Mouse (Mus musculus) lung, postnatal 25 days (tissue): ENCODE results near the gene Ubtd2.
A peak's percentile ranks its signal among the peaks of the same experiment; 100 is the strongest.

Source experiments
- DNase-seq: peaks from one replicate; pipeline ENCODE4 v3.0.0; 2022; ENCODE audit warnings: low spot score

Gene Ubtd2

DNA sequence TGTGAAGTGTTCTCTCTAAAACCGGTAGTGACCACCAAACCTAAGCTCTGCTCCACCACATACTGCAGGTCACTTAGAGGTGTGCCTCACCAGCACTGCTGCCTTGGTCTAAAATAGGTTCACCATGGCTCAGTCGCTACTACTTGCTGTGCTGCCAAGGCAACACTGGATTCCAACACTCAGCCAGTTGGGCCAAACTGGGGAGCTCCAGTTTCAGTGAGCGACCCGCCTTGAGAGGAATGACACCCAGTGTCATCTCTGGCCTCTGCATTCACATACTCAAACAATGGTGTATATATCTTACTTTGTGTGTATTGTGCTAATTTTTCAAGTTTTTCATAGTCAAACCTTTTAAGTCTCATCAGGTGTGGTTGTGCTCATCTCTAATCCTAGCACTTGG, 63.6 kb downstream of the Ubtd2 start:
- no peak for DNase-seq

DNA sequence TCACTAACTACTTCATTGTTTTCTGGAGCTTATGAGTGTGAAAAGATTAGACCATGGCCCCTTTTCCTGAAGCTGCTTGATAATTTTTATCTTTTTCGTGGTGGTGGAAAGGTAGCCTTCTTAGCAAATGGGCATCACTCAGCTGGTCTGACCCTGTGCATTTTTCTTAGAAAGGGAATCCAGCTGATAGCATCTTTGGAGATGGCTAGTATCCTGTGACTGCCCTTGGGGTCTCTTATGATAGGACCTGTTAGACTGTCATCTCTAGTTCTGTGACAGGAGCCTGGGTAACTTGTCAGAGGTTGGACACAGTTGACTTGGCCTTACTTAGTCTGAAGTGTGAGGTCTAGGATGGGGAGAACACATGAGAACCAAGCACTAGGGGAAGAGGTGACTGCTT, 64.2 kb downstream of the Ubtd2 start:
- DNase-seq: no peak

DNA sequence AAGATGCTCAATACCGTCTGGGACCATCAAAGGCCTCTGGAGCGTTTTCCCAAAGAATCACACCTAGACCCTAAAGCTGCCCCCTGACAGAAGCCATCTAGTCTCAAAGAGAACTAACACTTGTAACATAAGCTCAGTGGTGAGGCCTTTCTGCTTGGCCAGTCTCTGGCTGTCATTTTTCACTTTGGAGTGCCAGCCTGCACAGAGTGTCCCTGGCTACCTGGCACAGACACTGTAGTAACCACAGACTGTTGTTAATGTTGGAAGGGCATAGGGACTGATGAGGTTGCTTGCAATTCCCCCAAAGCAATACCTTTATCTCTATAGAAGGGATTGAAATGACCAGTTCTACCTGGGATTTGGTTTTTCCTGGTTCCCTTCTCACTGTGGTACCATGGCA, 66.1 kb downstream of the Ubtd2 start:
- DNase-seq: no peak

DNA sequence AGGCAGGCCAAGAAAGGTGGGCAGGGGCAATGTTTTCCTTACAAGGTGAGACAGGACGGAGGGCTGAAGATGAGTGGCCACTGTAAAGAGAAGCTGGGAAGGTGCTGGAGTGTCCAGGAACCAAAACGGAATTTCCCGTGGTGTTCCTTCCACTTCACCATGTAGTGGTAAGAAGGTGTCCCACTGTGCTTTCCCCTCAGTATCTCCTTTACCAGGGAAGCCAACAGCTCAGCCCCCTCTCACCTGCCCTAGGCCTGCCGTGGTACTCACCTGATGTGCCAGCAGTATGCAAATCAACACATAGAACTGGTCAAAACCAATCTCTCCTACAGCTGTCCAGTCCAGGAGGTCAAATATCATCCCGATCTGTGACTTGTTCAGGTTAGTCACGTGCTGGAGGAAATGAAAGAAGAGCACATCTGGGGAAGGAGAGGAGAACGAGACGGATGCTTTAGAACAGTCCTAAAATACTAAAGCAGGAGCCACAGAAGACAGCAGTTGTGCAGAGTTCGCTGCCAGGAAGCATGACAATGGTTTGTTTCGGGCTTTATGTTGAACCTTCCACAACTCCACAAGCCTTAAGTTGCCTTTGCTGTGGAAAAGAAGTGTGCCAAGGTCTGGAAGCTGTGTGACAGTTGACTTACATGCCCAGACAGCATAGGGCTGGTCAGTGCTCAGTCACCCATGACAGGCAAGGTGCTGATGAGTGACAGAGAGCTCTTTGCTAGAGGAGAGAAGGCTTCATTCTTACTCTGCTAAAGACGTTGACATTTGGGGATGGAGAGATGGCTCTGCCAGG, 69.2 kb downstream of the Ubtd2 start:
- DNase-seq: no peak

DNA sequence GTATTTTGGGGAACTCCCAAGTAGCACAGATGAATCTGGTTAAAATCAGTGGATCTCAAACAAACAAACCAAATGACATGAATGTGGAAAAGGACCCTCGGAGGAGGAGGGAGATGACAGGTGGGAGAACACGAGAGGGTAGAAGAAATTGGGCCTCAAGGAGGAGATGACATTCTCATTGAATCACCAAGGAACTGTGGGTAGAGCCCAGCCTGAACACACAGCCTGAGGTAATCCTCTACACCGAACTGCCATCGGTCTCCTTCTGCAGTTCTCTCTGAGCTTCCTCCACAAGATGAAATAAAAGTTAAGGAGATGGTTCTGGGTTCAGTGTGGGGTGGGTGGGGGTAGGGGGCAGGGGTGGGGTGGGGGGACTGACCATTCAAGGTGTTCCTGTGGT, 71.8 kb downstream of the Ubtd2 start:
- DNase-seq: no peak

DNA sequence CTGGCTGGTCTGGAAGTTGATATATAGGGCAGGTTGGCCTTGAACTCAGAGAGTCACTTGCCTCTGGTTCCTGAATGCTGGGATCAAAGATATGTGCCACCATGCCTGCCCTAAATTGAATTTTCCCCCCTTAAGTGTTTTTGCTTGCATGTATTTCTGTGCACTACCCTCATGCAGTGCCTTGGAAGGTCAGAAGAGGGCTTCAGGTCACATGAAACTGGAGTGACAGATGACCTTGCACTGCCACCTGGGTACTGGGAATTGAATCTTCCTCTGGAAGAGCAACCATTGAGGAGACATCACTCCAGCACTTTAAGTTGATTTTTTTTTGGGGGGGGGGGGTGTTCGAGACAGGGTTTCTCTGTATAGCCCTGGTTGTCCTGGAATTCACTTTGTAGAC, 75.0 kb downstream of the Ubtd2 start:
- DNase-seq: no peak

DNA sequence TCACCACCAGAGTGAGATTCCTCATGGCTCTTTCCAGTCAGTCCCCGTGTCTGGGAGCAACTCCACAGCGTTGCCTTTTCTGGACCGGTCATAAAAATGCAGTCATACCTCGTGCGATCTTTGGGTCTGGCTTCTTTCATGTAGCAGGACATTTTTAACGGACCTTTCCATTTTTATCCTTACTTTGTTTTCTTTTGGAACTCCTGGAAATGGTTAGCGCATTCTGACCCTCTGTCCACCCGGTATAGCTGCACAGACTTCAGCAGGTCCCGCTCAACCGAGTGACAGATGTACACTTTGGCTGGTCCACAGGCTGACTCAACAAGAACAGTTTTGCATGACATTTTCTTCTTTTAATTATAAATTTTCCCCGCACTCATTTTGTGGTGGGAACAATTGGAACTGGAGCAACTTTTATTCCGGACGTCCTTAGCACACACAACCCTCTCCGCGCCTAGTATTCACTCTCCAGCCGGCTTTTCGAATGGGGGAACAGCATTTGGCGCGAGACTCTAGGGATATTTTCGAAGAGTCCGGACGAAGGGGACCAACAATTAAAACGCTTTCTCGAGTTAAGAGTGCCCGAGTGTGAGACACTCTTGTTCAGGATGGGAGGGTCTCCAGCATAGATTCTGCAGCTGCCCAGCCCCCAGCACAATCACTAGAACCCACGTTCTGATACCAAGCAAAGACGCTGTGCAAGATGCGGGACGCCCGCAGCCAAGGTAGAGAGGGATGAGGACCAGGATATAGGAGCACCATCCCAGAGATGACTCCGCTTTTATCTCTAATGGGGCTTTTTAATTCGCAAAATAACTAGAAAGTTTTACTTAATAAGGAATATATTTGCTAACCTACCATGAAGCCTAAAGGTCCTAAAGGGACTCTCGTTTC, 76.9 kb downstream of the Ubtd2 start, which contains the start of gene Efcab9:
Gene Efcab9, minus strand, starts transcription at position 211 of the 894 bp plus-strand sequence.
- DNase-seq: no peak

DNA sequence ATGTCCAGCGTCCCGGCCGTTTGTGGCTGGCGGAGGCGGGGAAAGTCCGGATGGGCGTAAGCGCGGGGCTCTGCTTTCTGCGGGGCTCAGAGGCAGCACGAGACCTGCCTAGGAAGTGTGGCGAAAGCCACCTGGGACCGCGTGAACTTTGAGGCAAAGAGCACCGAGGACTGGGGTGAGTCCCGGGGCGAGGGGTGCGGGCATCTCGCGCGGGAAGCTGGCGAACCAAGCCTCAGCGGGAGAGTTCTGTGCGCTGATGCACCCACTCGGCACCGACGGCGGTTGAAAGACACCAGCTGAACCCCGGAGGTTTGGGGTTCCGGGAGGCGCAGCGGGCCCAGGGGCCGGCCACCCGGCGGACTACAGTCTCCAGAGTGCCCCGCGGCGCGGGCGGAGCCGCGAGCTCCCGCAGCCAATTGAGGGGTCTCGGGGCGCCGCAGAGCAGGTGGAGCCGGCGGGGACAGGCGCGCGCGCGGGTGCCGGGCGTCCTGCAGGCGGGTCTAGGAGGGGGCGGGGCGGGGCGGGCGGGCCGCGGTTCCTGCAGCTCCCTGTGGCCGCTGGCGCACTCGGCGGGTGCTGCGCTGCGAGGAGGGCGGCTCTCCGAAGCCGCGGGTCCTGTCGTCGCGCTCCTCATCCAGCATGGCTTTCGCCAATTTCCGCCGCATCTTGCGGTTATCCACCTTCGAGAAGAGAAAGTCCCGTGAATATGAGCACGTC, 77.8 kb downstream of the Ubtd2 start, which contains the start of gene Stk10:
Gene Stk10, plus strand, starts transcription at position 541 of the 717 bp plus-strand sequence.
- peak; percentile 92 for DNase-seq

DNA sequence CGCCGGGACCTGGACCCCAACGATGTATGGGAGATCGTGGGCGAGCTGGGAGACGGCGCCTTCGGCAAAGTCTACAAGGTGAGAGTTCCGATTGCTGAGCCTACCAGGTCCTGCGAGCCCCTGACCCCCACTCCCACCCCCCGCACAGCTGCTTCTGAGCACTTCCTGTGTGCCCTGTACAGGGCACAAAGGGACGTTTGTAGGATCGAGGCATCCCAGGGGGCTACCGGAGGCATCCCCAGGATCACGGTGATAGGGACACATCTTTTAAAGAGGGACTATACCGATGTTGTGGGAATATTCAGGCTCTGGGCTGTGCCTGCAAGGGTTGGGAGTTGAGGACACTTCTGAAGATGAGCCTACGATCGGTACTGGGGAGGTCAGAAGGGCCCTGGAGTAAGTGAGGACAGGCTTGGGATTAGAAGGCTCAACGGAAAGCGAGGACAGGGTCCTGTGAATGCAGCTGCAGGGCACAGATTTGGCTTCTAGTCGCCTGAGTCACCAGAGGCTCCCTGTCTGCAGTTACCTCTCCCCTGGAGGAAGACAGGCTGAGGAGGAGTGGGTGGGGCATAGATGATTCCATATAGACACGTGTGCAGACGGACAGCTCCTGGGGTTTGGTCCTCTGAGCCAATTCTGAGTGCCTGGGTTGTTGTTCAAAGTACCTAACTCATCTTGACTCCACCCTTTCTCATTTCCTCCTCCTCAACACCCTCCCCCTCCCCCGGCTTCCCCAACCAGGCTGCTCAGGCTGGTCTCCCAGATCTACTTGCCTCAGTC, 78.5 kb downstream of the Ubtd2 start:
- peak; percentile 73 for DNase-seq

DNA sequence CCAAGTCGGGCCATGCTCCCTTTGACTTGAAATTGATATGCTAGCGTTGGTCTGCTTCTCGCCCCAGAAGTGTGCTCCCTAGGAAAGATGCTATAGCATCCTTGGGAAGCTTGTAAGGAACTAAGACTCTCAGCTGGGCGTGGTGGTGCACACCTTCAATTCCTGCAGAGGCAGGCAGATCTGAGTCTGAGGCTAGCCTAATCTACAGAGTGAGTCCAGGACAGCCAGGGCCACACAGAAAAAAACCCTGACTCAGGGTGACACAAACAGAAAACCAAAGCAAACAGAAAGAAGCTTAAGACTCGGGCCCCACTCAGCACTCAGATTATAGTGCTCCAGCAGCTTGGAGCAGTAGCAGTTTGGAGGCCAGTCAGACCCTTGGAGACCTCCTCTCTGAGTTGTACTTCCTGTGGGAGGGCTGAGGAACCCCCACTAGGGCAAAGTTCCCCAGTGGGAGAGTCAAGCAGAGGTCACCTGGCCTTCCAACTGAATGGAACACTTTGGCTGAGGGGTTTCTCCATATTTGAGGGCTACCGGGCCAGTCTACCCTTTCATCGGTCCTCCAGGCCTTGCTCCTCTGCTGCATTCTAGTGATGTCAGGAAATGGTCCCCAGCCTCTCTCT, 79.4 kb downstream of the Ubtd2 start:
- no peak for DNase-seq

DNA sequence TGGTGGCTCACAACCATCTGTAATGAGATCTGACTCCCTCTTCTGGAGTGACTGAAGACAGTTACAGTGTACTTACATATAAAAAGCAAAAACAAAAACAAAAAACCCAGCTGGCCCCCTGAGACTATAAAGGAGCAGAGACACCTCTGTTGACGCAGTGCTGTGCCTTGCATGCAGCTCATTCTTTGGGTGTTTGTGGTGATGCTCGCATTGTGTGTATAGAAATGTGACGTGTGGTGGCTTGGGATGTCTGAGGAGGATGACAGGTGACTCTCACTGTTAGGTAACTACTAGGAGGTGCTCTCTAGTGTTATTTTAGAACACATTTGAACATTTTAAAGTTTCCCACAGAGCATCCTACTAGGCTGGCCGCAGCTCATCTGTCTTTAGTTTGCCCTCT, 80.5 kb downstream of the Ubtd2 start:
- no peak for DNase-seq

DNA sequence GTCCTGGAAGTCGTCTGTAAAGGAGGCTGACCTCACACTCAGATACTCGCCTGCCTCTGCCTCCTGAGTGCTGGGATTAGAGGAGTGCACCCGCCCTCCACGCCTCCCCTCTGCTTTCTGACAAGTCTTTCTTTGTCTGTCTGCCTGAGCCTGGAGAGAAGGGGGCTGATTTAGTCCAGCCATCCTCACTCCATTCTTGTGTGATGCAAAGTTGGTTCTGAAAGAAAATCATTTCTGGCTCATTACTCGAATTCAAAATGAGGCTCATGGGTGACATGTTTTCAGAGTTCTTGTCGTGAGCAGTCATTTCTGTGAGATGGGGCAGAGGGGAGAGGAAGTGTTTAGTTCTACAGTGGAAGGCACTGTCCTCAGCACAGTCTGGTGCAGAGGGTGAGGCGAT, 81.8 kb downstream of the Ubtd2 start:
- DNase-seq: no peak

DNA sequence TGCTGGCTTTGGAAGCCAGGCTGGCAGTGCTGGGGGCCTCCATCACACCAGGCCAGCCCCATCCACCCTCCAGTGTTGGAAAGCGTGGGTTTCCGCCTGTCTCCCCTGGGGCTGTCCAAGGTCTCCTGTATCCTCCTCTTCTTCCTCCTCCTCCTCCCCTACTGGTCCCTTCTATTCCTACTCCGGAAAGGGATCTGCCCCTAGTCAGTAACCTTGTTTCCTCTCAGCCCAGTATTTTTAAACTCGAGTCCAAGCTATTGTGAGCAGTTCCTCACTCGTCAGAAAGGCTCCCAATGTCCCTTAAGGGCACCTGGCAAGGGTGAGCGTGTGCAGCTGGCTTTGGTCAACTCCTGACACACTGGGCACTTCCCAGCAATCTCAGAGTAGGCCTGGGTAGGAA, 83.3 kb downstream of the Ubtd2 start:
- DNase-seq: no peak

DNA sequence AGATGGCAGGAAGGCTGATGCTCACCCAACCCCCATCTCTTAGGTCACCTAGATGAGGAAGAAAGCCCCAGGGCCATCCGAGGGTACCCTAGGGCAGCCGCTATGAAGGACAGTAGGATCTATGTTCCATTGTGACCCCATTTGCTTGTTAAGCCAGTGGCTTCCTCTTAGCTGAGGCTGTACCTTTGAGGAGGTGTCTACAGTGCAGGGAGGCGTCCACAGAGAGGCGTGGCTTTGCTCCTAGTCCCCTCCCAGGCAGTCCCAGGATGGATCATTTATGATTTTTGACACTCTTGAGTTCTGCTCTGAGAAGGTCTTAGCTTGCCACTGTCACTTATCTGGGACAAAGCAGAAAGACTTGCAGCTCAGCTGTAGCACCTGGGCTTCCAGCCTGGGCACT, 83.7 kb downstream of the Ubtd2 start:
- no peak for DNase-seq

DNA sequence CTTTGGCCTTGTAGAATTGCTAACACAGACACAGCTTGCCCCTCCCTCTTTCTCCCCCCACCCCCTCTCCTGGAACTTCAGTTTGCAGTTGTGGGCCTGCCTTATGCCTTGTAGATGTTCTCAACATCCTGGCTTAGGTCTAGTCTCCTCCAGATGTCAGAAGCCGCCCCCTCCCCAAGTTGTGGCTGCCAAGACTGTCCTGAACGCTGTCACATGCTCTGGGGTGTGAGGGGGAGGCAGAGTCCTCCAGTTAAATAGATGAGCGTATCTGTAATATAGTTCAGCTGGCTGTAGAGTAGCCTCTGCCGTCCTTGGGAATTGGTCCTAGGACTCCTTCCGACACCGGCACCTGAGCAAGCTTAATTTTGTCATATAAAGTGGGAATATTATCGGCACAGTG, 84.5 kb downstream of the Ubtd2 start:
- DNase-seq: no peak

DNA sequence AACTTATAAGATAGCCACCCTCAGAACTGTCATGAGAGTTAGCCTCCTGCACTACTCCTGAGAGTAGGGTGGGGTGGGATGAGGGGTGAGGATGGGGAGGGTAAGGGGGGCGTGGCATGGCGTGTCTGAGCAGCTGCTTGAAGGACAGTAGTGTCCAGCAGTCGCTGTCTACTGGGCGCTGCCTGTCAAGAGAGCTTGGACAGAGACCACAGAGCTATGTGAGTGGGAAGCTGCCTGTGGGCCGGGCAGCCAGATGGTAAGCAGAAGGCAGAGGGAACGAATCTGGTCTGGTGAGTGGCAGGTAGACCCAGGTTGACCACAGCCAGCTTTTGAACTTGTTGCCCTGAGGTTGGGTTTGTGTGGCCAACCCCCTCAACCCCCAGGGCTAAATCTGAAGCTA, 85.3 kb downstream of the Ubtd2 start:
- no peak for DNase-seq

DNA sequence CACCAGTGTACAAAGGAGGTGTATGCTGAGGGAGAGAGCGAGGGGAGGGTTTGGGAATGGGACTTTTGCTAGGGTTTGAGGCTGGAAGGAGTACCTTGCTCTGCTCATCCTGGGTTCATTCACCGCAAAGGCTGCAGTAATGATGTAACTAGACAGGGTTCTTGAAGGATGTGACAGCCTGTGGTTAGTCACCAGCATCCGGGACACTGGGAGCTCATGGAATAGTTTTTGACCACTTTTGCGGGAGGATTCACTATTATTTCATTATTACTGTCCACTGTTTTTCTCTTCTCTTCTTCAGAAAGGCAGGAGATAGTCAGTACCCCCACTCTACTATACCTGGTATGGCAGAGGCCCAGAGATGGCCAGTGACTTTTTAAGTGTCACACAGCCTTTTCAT, 87.0 kb downstream of the Ubtd2 start:
- no peak for DNase-seq

DNA sequence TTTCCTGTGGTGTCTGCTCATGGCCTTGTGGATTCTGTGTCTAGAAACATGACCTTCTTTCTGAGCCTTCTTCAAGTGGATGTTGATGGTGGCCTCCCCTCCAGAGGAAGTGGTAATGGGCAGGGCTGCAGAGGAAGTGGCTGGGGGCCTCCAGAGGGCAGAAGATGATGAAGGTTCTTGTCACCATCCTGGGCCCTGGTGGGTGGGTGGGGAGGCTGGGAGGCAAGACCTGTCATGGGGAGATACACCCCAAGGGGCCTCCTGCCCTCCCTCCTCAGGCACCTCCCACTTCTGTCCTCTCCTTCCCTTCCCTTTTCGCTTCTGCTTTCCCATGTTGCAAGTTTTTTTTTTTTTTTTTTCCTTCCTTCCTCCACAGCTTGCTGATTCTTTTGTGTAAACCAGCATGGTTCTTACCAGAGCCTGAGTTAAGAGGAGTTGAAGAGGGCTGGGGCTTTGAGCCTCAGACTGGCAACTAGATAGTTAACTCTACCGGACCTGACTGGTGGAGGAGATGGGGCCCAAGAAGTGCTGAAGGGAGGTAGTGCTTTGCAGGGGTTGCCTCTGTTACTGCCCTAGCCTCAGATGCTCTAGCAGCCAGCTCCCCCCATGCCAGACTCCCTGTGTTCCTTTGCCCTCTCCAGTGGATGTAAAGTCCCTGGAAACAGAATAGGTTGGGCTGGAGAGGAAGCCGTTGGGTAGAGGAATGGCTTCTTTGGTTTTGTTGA, 87.7 kb downstream of the Ubtd2 start:
- peak; percentile 79 for DNase-seq

DNA sequence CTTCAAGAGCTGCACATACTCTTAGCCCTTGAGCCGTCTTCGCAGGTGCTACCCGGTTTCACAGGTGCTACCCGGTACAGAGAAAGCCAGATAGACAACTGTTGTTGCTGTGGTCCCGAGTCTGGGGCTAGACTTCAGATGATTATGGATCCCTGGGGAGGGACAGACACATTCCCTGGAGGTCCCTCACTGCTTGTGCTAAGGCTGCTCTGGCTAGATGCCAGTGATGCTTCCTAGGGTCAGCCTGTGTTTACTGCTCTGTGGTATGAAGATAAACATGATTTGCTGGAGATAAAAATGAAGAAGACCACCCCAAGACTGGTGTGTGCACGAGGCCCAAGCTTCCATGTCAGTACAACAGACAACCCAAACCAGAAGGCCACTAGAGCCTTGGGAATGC, 88.9 kb downstream of the Ubtd2 start:
- no peak for DNase-seq

DNA sequence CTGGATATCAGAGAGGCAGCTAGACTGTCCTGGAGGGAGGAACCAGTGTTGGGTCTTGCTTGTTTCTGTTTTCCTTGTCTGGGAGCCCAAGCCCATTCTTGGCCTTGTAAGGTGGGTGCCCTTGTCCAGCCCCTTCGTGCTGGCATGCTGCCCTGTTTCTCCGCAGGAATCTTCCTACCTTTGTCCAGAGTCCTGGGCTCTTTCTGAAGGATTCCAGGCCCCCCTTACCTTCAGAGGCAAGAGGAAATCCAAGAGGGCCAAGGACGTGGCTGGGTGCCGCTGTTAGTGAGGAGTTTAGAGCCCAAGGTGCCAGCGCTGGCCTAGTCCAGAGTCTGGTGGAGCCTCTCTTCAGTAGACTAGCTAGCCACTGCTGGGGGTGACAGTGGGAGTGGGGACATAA, 89.3 kb downstream of the Ubtd2 start:
- DNase-seq: no peak

DNA sequence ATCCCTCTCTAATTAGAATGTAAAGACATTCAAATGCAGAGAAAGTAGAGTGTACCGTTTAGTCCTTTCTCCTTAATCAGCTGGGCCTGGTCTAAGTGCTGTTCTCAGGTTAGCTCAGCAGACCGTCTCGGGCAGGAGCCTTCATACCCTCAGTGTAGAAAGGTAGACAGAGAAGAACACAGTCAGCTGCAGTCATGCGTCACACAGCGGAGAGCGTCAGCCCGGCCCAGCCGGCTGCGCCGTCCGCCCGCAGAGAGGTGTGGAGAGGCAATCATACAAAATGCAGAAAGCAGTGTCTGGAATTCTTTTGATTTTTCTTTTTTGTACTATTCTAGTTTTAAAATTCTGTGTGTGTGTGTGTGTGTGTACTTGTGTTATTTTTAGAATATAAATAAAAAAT, 90.4 kb downstream of the Ubtd2 start:
- DNase-seq: no peak
